Mouse (Mus musculus) liver, embryonic 13.5 days (tissue): ENCODE data around the gene Anapc13. TPM values are rescaled to one million over a fixed set of nuclear protein-coding genes. Genes with fewer than 3 reads are reported as not detected.

ENCODE experiments used
- ATAC-seq: fragments of 200-750 bp; cut with Nextera tagmentation; 2 replicates; pipeline ENCODE4 v1.8.0; 2017; ENCODE audit warnings: low read depth, mild to moderate bottlenecking, moderate number of reproducible peaks, moderate library complexity
- DNase-seq: peaks from one replicate; pipeline ENCODE4 v3.0.0; 2022
- H3K27ac ChIP-seq: fragments of 300-500 bp; sonication (generic); 2 replicates; pipeline ENCODE4 v1.5.1; 2015; ENCODE audit warnings: moderate library complexity, mild to moderate bottlenecking, inconsistent platforms
- H3K27me3 ChIP-seq: fragments of 300-500 bp; sonication (generic); 2 replicates; pipeline ENCODE4 v1.6.1; 2015; ENCODE audit warnings: mild to moderate bottlenecking, inconsistent platforms
- H3K36me3 ChIP-seq: fragments of 300-500 bp; sonication (generic); 2 replicates; pipeline ENCODE4 v1.6.1; 2015; ENCODE audit warnings: mild to moderate bottlenecking, inconsistent platforms
- H3K4me1 ChIP-seq: fragments of 300-500 bp; sonication (generic); replicated peaks from 2 replicates; pipeline ENCODE4 v1.6.1; 2015; ENCODE audit warnings: inconsistent platforms
- H3K4me2 ChIP-seq: fragments of 300-500 bp; sonication (generic); 2 replicates; pipeline ENCODE4 v1.6.1; 2015; ENCODE audit warnings: inconsistent platforms, mild to moderate bottlenecking, moderate library complexity
- H3K4me3 ChIP-seq: fragments of 300-500 bp; sonication (generic); replicated peaks from 2 replicates; pipeline ENCODE4 v1.5.1; 2015; ENCODE audit warnings: mild to moderate bottlenecking, inconsistent platforms
- H3K9ac ChIP-seq: fragments of 300-500 bp; sonication (generic); 2 replicates; pipeline ENCODE4 v1.6.1; 2015; ENCODE audit warnings: mild to moderate bottlenecking, inconsistent platforms
- H3K9me3 ChIP-seq: fragments of 300-500 bp; sonication (generic); replicated peaks from 2 replicates; pipeline ENCODE4 v1.6.1; 2016; ENCODE audit warnings: inconsistent platforms
- WGBS: fragments of 180-500 bp; shearing (Covaris S2); methylation state at CpG from one replicate; pipeline ENCODE4 v1.1.7; 2015; ENCODE audit not compliant: insufficient replicate concordance; 5-methylcytosine and 5-hydroxymethylcytosine counted together
- polyA plus RNA-seq: library from polyadenylated mRNA; unstranded; fragments of >200 nt; fragmentation: Nextera tagmentation; extraction: Ambion mirVana; gene quantifications from 2 replicates; pipeline ENCODE4 v1.2.1, GENCODE M21; 2015

Gene Anapc13
- polyA plus RNA-seq, 1 experiment from 2014 or later = 101 TPM

DNA sequence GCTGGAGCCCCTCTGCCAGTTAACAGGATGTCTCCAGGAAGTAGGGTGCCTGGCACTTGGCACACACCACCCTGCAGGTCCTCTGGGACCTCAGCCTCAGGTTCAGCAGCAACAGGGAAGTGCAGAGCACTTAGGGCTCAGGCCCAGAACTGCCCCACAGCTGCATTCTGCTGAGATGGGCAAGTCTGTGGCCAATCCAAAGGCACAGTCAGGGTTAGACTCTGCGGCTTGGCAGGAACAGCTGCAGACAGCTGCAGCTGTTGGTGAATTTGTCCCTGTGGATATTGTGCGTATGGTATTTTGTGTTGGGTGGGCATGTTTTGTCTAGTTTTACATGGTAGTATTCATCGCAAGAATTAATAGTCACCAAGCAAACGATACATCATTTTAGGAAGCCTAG lies 6.1 kb downstream of the Anapc13 start:
- Histone ChIP-seq H3K27me3 (no peaks in the 10 kb centered on the region), H3K4me2 (no peak overlapping the region), H3K27ac (no peak overlapping the region), H3K9ac (no peak overlapping the region), H3K4me3 (no peak overlapping the region), H3K9me3 (no peaks in the 10 kb centered on the region), H3K4me1 (peaks cover 20% of the 10 kb centered on the region), H3K36me3 (0 out of 2 replicates have a peak, but pooled peaks cover 8% of the 10 kb centered on the region)
- ATAC-seq (no peak), DNase-seq (no peak)
- 83% methylated on average over 4 of the region's 4 CpGs for WGBS

DNA sequence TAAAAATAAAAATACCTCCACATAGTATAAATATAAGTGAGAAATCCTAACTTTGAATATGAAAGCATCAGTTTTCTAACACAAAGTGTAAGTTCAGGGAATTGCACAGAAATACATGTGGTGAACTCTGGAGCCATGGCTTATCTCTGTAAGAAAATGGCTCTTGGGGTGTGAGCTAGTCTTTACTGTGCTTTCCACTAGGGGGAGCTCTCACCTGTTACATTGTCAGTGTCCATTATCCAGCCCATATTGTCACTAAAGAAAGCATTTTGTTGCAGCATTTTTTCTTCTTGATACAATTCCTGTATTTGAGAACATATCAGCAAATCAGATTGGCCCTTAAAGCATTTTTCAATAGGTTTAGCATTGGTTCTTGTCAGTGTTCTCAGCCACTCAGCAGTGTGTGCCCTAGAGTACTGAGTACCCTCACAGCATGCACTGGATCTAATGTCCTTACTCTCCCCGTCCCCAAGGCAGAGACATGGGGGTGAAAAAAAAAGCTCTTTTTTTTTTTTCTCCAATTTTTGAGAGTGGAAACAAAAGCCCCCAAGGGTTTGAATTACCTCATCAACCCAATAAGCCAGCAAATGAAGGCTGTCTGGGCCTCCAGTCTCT lies 6.9 kb downstream of the Anapc13 start:
- Histone ChIP-seq H3K9ac (no peak overlapping the region), H3K9me3 (no peaks in the 10 kb centered on the region), H3K4me2 (no peak overlapping the region), H3K4me3 (no peak overlapping the region), H3K36me3 (0 out of 2 replicates have a peak, but pooled peaks cover 8% of the 10 kb centered on the region), H3K27ac (no peak overlapping the region), H3K27me3 (no peaks in the 10 kb centered on the region), H3K4me1 (peaks cover 12% of the 10 kb centered on the region)
- peak; percentile 51; the same call in 1 of the 2 replicates for ATAC-seq
- 50% methylated on average over 1 of the region's 1 CpGs for WGBS
- DNase-seq = peak; percentile 29

- no peak for DNase-seq
- WGBS = 77% methylated on average over 8 of the region's 8 CpGs
- Histone ChIP-seq H3K4me1 (no peaks in the 10 kb centered on the region), H3K9me3 (no peaks in the 10 kb centered on the region), H3K27me3 (no peaks in the 10 kb centered on the region), H3K4me3 (no peak overlapping the region), H3K4me2 (no peak overlapping the region), H3K27ac (no peak overlapping the region), H3K36me3 (0 out of 2 replicates have a peak, but pooled peaks cover 8% of the 10 kb centered on the region), H3K9ac (no peak overlapping the region)
- no peak for ATAC-seq
Observed at GRCm38 (mm10) chr9:102634453-102634852, 8.4 kb downstream of the Anapc13 start.

DNA sequence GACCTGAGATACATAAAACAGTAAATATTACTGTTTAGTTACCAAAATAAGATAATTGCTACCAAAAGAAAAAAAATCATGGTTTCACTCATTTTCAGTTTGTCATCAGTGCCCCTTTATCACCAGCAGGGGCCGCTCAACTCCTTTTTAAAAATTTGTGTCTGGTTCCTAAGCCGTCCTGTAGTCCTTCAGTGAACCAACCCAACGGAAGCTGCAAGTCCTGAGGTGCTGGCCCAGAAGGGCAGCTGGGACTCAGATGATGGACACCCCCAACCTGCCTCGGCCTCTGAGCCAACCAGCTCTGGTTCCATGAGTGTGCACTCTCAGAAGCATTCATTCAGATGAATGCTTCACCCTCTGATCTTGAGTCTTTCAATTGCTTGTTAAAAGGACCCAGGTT lies 10.5 kb downstream of the Anapc13 start:
- H3K27me3 ChIP-seq = no peaks in the 10 kb centered on the region
- 2% methylated on average over 4 of the region's 4 CpGs for WGBS
- no peak overlapping the region for H3K27ac ChIP-seq

GRCm38 (mm10) chr9:102637115-102637514 lies 11.0 kb downstream of the Anapc13 start:
- ATAC-seq (no peak), DNase-seq (no peak)
- 49% methylated on average over 4 of the region's 4 CpGs for WGBS
- Histone ChIP-seq H3K36me3 (0 out of 2 replicates have a peak, but pooled peaks cover 6% of the 10 kb centered on the region), H3K4me2 (no peak overlapping the region), H3K27ac (no peak overlapping the region), H3K4me3 (no peak overlapping the region), H3K4me1 (no peaks in the 10 kb centered on the region), H3K27me3 (no peaks in the 10 kb centered on the region), H3K9me3 (no peaks in the 10 kb centered on the region), H3K9ac (no peak overlapping the region)

More for the DNA sequence above, 10.5 kb downstream of the Anapc13 start:
- Histone ChIP-seq H3K9ac (no peak overlapping the region), H3K4me1 (no peaks in the 10 kb centered on the region), H3K9me3 (no peaks in the 10 kb centered on the region), H3K4me3 (no peak overlapping the region), H3K36me3 (0 out of 2 replicates have a peak, but pooled peaks cover 8% of the 10 kb centered on the region), H3K4me2 (no peak overlapping the region)
- no peak for ATAC-seq
- DNase-seq = no peak

DNA sequence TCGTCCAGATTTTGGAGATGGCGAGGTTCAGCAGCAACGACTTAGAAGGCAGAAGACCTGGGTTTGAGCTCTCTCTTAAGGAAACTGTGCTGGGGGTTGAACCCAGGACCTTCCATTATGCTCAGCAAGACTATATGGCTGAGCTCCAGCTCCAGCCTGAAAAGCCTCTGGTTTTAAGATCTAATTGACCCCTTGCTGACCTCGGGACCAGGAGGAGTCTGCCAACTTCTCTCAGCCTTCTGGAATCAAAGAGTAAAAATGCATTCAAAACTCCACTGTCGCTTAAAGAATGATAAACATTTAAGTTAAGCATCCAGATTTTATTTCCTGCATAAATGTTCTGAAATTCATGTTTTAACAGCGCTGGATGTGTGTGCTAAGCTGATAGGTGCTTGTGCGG lies 12.9 kb downstream of the Anapc13 start:
- 63% methylated on average over 7 of the region's 7 CpGs for WGBS
- no peak overlapping the region for H3K27ac ChIP-seq

GRCm38 (mm10) chr9:102639510-102639909 lies 13.4 kb downstream of the Anapc13 start:
- Histone ChIP-seq H3K9me3 (no peaks in the 10 kb centered on the region), H3K27me3 (0 out of 2 replicates have a peak, but pooled peaks cover 5% of the 10 kb centered on the region), H3K36me3 (no peaks in the 10 kb centered on the region), H3K27ac (peak overlapping the region; percentile 23; the same call in 1 of the 2 replicates), H3K9ac (no peak overlapping the region), H3K4me2 (no peak overlapping the region), H3K4me3 (no peak overlapping the region), H3K4me1 (0 out of 2 replicates have a peak, but pooled peaks cover 7% of the 10 kb centered on the region)
- ATAC-seq = no peak
- WGBS = 61% methylated on average over 8 of the region's 8 CpGs
- DNase-seq = no peak

More for the DNA sequence above, 12.9 kb downstream of the Anapc13 start:
- H3K9me3 ChIP-seq = no peaks in the 10 kb centered on the region
- ATAC-seq = no peak
- 0 out of 2 replicates have a peak, but pooled peaks cover 2% of the 10 kb centered on the region for H3K36me3 ChIP-seq
- H3K27me3 ChIP-seq = 0 out of 2 replicates have a peak, but pooled peaks cover 5% of the 10 kb centered on the region
- H3K9ac ChIP-seq = no peak overlapping the region
- no peak overlapping the region for H3K4me3 ChIP-seq
- DNase-seq = no peak
- H3K4me2 ChIP-seq = no peak overlapping the region
- H3K4me1 ChIP-seq = 0 out of 2 replicates have a peak, but pooled peaks cover 3% of the 10 kb centered on the region

GRCm38 (mm10) chr9:102641531-102641930 lies 15.4 kb downstream of the Anapc13 start:
- no peak overlapping the region for H3K4me2 ChIP-seq
- H3K4me3 ChIP-seq = no peak overlapping the region
- DNase-seq (no peak), ATAC-seq (no peak)
- no peaks in the 10 kb centered on the region for H3K36me3 ChIP-seq
- no peaks in the 10 kb centered on the region for H3K9me3 ChIP-seq
- 0 out of 2 replicates have a peak, but pooled peaks cover 7% of the 10 kb centered on the region for H3K4me1 ChIP-seq
- H3K27me3 ChIP-seq = 0 out of 2 replicates have a peak, but pooled peaks cover 5% of the 10 kb centered on the region
- 59% methylated on average over 6 of the region's 6 CpGs for WGBS
- H3K27ac ChIP-seq = no peak overlapping the region
- H3K9ac ChIP-seq = no peak overlapping the region

- H3K9ac ChIP-seq = no peak overlapping the region
- DNase-seq (no peak), ATAC-seq (no peak)
- no peaks in the 10 kb centered on the region for H3K9me3 ChIP-seq
- H3K27ac ChIP-seq = peak overlapping the region; percentile 55
- H3K4me3 ChIP-seq = no peak overlapping the region
- H3K4me2 ChIP-seq = no peak overlapping the region
- H3K27me3 ChIP-seq = 0 out of 2 replicates have a peak, but pooled peaks cover 5% of the 10 kb centered on the region
- H3K4me1 ChIP-seq = 0 out of 2 replicates have a peak, but pooled peaks cover 7% of the 10 kb centered on the region
- H3K36me3 ChIP-seq = no peaks in the 10 kb centered on the region
- 45% methylated on average over 8 of the region's 8 CpGs for WGBS
Observed at GRCm38 (mm10) chr9:102643071-102643485, 17.0 kb downstream of the Anapc13 start.

- H3K9ac ChIP-seq = no peak overlapping the region
- 38% methylated on average over 10 of the region's 10 CpGs for WGBS
- no peaks in the 10 kb centered on the region for H3K9me3 ChIP-seq
- no peaks in the 10 kb centered on the region for H3K36me3 ChIP-seq
- DNase-seq (no peak), ATAC-seq (no peak)
- H3K27me3 ChIP-seq = 0 out of 2 replicates have a peak, but pooled peaks cover 5% of the 10 kb centered on the region
- H3K4me2 ChIP-seq = no peak overlapping the region
- peak overlapping the region; percentile 55 for H3K27ac ChIP-seq
- H3K4me3 ChIP-seq = no peak overlapping the region
- 0 out of 2 replicates have a peak, but pooled peaks cover 7% of the 10 kb centered on the region for H3K4me1 ChIP-seq
Observed at GRCm38 (mm10) chr9:102643486-102644101, 17.5 kb downstream of the Anapc13 start.

DNA sequence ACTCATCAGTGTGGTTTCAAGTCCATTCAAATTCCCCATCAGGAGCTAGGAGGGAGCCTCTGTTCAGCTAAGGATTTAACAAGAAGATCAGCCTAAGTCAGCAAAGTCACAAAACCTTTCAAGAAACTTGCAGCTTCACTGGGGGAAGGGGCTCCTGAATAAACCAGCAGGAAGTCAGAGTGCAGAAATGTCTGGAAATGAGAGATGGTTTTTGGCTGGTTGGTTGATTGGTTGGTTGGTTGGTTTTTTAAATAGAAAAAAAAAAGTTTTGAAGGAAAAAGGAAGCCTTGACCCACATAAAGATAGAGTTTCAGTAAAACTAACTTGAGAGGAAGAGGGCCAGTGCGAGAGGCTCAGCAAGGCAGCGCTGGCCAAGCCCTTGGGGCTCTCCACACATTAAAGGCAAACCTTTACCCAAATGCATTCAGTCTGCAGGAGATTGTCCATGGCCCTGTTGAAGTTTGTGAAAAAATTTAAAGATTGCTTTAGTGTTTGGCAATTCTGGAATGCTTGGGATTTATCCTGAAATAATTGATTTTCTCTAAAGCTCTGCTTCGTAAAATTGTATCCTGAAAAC lies 19.1 kb downstream of the Anapc13 start:
- Histone ChIP-seq H3K4me3 (no peak overlapping the region), H3K4me2 (no peak overlapping the region), H3K9me3 (no peaks in the 10 kb centered on the region), H3K27ac (peak overlapping the region; percentile 39; the same call in 1 of the 2 replicates), H3K36me3 (no peaks in the 10 kb centered on the region), H3K4me1 (0 out of 2 replicates have a peak, but pooled peaks cover 7% of the 10 kb centered on the region), H3K9ac (no peak overlapping the region), H3K27me3 (0 out of 2 replicates have a peak, but pooled peaks cover 5% of the 10 kb centered on the region)
- 62% methylated on average over 3 of the region's 3 CpGs for WGBS
- DNase-seq (no peak), ATAC-seq (no peak)
